11 mouse cellular contexts compared by ENCODE assay signal in genomic region chr8:57836981-57837380, GRCm38 (mm10).
DNase-seq lines count a peak whose midpoint lies in the region; ATAC-seq lines count a peak whose summit lies in the region.
"Had no signal": no experiment of that assay in that cellular context is flagged by ENCODE, and none has a peak within 500 bp of the region (broad histone marks: within the 10 kb centered on the region; RNA-seq: fewer than 3 reads in every experiment).

No protein-coding gene starts in this region.

- no peak for DNase-seq in cerebellum, adult 8-10 months
- no peak for DNase-seq in forebrain, embryonic 10.5 days (ENCODE audit: extremely low spot score, low spot score)
- no peak for DNase-seq in spleen, adult 18-20 months
- DNase-seq in right cerebral cortex, postnatal 14 days = no peak
- DNase-seq: kidney, adult 2 months had no signal

- H3K27ac ChIP-seq in hindbrain, embryonic 15.5 days (replicated peaks) = no peak overlapping the region
- H3K27ac ChIP-seq in hindbrain, embryonic 13.5 days = no peak overlapping the region
- peak overlapping the region; percentile 52; the same call in 1 of the 2 replicates for H3K27ac ChIP-seq in forebrain, embryonic 10.5 days
- no peak overlapping the region for H3K27ac ChIP-seq in midbrain, embryonic 12.5 days (replicated peaks)

- H3K4me1 ChIP-seq in hindbrain, embryonic 15.5 days (replicated peaks) = peaks cover 6% of the 10 kb centered on the region; the same call in 1 of the 2 replicates
- no peaks in the 10 kb centered on the region for H3K4me1 ChIP-seq in hindbrain, embryonic 13.5 days (replicated peaks)
- H3K4me1 ChIP-seq in forebrain, embryonic 10.5 days = peaks cover 20% of the 10 kb centered on the region
- H3K4me1 ChIP-seq in midbrain, embryonic 12.5 days = peaks cover 17% of the 10 kb centered on the region

- WGBS in hindbrain, embryonic 15.5 days = 66% methylated on average over 11 of the region's 11 CpGs
- 67% methylated on average over 11 of the region's 11 CpGs for WGBS in hindbrain, embryonic 13.5 days
- WGBS in forebrain, embryonic 10.5 days = 55% methylated on average over 11 of the region's 11 CpGs
- 43% methylated on average over 11 of the region's 11 CpGs for WGBS in midbrain, embryonic 12.5 days

- H3K4me2 ChIP-seq in hindbrain, embryonic 15.5 days = peak overlapping the region; percentile 14; the same call in 1 of the 2 replicates
- H3K4me2 ChIP-seq in hindbrain, embryonic 13.5 days = no peak overlapping the region
- peak overlapping the region; percentile 18; the same call in 1 of the 2 replicates for H3K4me2 ChIP-seq in midbrain, embryonic 12.5 days (replicated peaks)

- no peaks in the 10 kb centered on the region for H3K9me3 ChIP-seq in hindbrain, embryonic 15.5 days
- H3K9me3 ChIP-seq in hindbrain, embryonic 13.5 days = no peaks in the 10 kb centered on the region
- no peaks in the 10 kb centered on the region for H3K9me3 ChIP-seq in forebrain, embryonic 10.5 days
- H3K9me3 ChIP-seq in midbrain, embryonic 12.5 days = no peaks in the 10 kb centered on the region
- H3K9me3 ChIP-seq: G1E had no signal

- H3K9ac ChIP-seq in hindbrain, embryonic 15.5 days = no peak overlapping the region
- H3K9ac ChIP-seq in hindbrain, embryonic 13.5 days = no peak overlapping the region
- no peak overlapping the region for H3K9ac ChIP-seq in midbrain, embryonic 12.5 days (replicated peaks)

- no peak overlapping the region for H3K4me3 ChIP-seq in hindbrain, embryonic 15.5 days
- H3K4me3 ChIP-seq in hindbrain, embryonic 13.5 days = no peak overlapping the region
- H3K4me3 ChIP-seq in forebrain, embryonic 10.5 days = peak overlapping the region; percentile 12; the same call in 1 of the 2 replicates
- H3K4me3 ChIP-seq in midbrain, embryonic 12.5 days = 0 out of 2 replicates have a peak overlapping the region, but pooled peaks have one; percentile 3

- H3K27me3 ChIP-seq in hindbrain, embryonic 15.5 days = no peaks in the 10 kb centered on the region
- H3K27me3 ChIP-seq in hindbrain, embryonic 13.5 days = no peaks in the 10 kb centered on the region
- no peaks in the 10 kb centered on the region for H3K27me3 ChIP-seq in forebrain, embryonic 10.5 days (ENCODE audit: poor library complexity, severe bottlenecking)
- no peaks in the 10 kb centered on the region for H3K27me3 ChIP-seq in midbrain, embryonic 12.5 days

- H3K36me3 ChIP-seq in hindbrain, embryonic 15.5 days = no peaks in the 10 kb centered on the region
- no peaks in the 10 kb centered on the region for H3K36me3 ChIP-seq in hindbrain, embryonic 13.5 days
- H3K36me3 ChIP-seq in forebrain, embryonic 10.5 days (replicated peaks) = no peaks in the 10 kb centered on the region
- no peaks in the 10 kb centered on the region for H3K36me3 ChIP-seq in midbrain, embryonic 12.5 days
- H3K36me3 ChIP-seq: G1E had no signal

- ATAC-seq in cerebellum, adult (ENCODE audit: insufficient number of reproducible peaks, low FRiP score, low TSS enrichment) = peak; percentile 59
- no peak for ATAC-seq in hindbrain, embryonic 15.5 days (ENCODE audit: low FRiP score, low read depth)
- ATAC-seq in hindbrain, embryonic 13.5 days (ENCODE audit: low FRiP score) = no peak
- peak; percentile 70 for ATAC-seq in midbrain, embryonic 12.5 days (ENCODE audit: low FRiP score, low read depth)
- ATAC-seq: lung, postnatal 0 days had no signal

Comparison
In these comparisons a context has a peak if more than half of its experiments do, and no peak if none do; other contexts are left out.
1. ATAC-seq: peak in cerebellum, adult (single experiment) and midbrain, embryonic 12.5 days (single experiment); none in hindbrain, embryonic 15.5 days (single experiment) and hindbrain, embryonic 13.5 days (single experiment).
2. H3K4me3 ChIP-seq: peak in forebrain, embryonic 10.5 days (single experiment) and midbrain, embryonic 12.5 days (single experiment); none in hindbrain, embryonic 15.5 days (single experiment) and hindbrain, embryonic 13.5 days (single experiment).